Mouse (Mus musculus): ENCODE measurements at regions not wholly inside any gene's neighbourhood (a gene's known extent, or its start where the extent isn't known, plus 50 kb on each side); places are given as distances from the start of the nearest gene placed in this dataset.

GRCm38 (mm10) chr6:94772391-94772790 is 72.4 kb upstream of the Lrig1 start:
- DNase-seq (ENCODE audit: low read depth), result no peak

- peak; percentile 21 for DNase-seq (ENCODE audit: low read depth)
Measured at GRCm38 (mm10) chr6:94768230-94768629, 68.3 kb upstream of the Lrig1 start.

DNA sequence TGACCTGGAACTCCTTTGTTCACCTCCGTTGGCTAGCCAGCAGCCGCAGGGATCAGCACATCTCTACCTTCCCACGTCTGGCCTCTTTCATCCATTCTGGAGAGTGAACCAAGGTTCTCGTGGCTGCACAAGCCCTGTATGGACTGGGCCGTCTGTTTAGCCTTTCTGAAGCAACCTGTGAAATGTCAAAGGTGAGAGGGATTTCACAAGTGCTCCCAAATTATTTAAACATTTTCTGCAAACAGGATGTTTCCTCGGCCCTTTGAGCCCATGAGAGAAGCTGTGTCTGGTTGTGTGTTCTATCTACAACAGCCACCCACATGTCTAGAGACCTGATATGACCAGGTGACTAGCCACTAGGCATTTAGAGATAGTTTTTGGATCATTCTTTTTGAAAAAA is 65.8 kb upstream of the Lrig1 start:
- DNase-seq (ENCODE audit: low read depth), result no peak

DNA sequence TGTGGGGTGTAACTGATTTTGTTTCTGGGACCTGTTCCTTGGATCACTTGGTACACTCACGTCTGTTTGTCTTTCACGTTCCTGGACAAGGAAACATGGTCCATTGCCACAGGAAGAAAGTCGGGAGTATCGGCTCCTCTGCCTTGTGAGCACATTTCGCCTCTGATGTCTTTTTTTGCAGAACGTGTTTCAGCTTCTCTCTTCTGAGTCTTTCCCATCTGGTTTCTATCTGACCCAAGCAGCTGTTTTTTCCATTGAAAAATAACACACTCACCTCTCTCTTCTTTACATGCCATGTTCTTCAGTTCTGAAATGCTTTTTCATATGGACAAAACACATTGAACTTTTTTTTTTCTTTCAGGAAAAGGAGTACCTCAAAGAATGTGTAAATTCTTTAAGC is 61.4 kb upstream of the Lrig1 start:
- no peak for DNase-seq (ENCODE audit: low read depth)

- DNase-seq (ENCODE audit: low read depth), result no peak
Measured at GRCm38 (mm10) chr6:94760629-94761111, 60.7 kb upstream of the Lrig1 start.

DNA sequence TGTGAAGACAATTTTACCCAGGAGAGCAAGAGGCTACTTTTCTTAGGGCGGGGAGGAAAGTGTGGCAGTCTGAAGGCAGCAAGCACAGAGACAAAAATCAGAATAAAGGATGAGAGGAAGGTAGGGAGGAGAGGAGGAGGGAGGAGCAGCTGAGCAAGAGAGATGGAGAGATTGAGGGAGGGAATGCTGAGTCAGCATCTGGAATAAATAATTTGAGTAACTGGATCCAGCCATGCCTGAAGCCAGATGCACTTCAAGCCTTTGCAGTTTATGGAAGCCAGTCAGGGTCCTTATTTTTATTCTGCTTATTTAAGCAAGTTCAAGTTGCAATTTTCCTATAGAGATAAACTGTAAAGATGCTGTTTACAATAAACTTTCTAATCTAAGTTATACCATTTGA is 59.7 kb upstream of the Lrig1 start:
- DNase-seq (ENCODE audit: low read depth), result peak; percentile 21

GRCm38 (mm10) chr6:94756006-94756405 is 56.0 kb upstream of the Lrig1 start:
- no peak for DNase-seq (ENCODE audit: low read depth)

DNA sequence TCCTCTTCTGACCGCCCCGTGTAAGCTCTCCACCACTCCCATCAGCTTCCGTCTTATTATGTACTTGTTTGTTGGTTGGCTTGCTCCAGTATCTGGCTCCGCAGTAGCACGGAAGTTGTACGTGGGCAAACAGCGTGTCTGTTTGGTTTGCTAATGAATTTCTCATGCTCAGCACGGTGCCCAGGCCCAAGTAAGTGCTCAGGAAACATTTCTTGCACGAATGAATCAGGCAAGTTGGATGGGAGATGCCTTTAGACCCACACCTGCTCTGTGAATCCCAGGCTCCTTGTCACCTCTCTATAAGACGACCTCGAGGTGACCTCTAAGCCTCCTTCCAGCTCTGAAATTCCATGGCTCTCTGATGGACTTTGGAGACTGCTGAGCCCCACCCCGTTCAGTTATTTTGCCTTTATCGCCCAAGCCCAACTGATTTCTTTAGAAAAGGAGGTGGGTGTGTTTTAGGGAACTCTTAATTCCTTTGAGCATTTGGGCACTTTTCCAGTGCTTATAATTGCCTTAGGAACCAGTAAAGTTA is 55.4 kb upstream of the Lrig1 start:
- DNase-seq (ENCODE audit: low read depth), result no peak

DNA sequence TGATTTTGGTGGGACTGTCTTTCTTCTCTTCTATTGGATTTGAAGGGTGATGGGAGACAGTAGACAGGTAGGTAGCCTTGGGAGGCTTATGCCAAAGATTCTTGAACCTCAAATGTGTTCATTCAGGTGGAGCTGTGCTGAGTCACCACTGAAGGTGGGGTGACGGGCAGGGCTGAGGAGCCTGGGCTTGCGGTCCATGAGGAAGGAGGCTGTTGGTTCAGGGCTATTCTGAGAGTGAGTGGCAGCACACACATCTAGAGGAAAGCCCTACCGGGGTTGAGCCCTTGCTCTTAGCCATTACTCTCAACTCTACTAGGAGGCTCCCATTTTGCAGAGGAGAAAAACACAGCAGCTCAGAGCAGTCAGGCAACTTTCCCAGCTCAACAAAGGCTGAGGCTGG is 54.6 kb upstream of the Lrig1 start:
- no peak for DNase-seq (ENCODE audit: low read depth)

DNA sequence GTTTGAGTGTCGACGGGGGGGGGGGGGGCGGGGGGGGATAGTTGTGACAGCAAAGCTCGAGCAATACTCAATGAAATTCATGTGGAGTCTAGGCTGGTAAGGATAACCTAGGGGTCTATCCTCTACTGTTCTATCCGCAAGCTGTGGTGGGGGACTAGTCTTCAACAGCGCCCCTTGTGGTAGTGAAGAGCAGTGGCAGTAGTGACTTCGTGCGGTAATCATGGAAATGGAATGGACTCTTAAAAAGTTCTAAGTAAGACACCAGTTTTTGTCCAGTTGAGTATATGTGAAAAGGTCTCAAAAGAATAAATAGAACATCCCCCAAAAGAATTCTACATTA is 51.1 kb upstream of the Lrig1 start:
- no peak for DNase-seq (ENCODE audit: low read depth)

DNA sequence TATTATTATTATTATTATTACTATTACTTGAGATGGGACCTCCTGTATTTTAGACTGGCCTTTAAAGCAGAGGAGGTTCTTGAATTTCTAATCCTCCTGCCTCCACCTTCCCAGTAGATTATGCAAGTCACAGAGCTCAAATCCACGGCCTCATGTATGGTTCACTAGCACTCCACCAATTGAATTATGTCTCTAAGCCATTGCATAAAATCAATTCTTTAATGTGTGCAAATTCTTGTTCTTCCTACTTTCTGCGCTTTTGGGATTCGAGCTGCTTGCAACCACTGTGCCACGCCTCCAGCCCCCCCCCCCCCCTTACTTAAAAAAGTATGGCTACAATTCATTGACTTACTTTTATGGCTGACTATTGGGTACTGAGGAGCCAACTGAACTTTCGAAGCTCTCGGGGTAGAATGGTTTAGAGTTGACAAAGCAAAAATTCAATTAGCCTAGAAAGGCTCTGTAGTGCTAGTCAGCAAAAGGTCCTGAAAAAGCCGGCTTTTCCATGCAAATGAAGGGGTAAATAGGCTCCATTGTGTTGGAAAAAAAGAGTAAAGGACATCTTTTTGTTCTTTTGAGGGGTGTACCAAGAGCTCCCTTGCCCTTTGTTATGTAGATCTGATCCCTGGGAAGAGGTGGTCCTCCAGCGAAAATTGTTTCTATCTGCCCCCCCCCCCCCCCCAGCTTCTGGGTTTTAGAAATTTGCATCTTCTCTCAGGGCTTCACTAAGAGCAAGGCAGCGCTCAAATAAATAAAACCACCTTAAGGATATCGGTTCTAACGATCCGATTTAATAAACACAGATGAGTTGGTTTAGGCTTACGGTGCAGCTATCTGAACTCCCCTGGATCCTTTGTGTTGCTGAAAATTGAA is 50.5 kb upstream of the Lrig1 start:
- DNase-seq (ENCODE audit: low read depth), result no peak
